Mouse (Mus musculus) cerebellum, adult 2 months (tissue): ENCODE results near the gene Foxn2.

Experiments used
- CTCF ChIP-seq: fragments of 200-500 bp; IDR thresholded peaks from 2 replicates; pipeline ENCODE4 v1.5.1; 2011; ENCODE audit warnings: low read depth, mild to moderate bottlenecking, control low read depth, low read length, moderate library complexity, borderline replicate concordance; ENCODE audit not compliant: insufficient read depth
- POLR2A ChIP-seq: fragments of 200-500 bp; IDR thresholded peaks from 2 replicates; pipeline ENCODE4 v1.6.1; 2011; ENCODE audit warnings: low read length, control low read depth, borderline replicate concordance; ENCODE audit not compliant: insufficient read depth

- TF ChIP-seq CTCF (no peak), POLR2A (no peak)
These were observed 19.7 kb downstream of the Foxn2 start for GRCm38 (mm10) chr17:88459916-88460901.
